Mouse (Mus musculus): ENCODE measurements at regions not wholly inside any gene's neighbourhood (a gene's known extent, or its start where the extent isn't known, plus 50 kb on each side); places are given as distances from the start of the nearest gene placed in this dataset.

GRCm38 (mm10) chr7:72503756-72504155, 197.3 kb upstream of the Mctp2 start:
- no peak overlapping the region for H3K9ac ChIP-seq (ENCODE audit: low read length)
- no peaks in the 10 kb centered on the region for H3K9me3 ChIP-seq (ENCODE audit: control insufficient read depth, low read length)
- H3K4me1 ChIP-seq (replicated peaks; ENCODE audit: control insufficient read depth, insufficient read depth) = no peaks in the 10 kb centered on the region
- H3K4me2 ChIP-seq (replicated peaks; ENCODE audit: low read depth) = no peak overlapping the region
- no peaks in the 10 kb centered on the region for H3K36me3 ChIP-seq (ENCODE audit: control insufficient read depth, insufficient read depth, low read length)
- no peak for DNase-seq (ENCODE audit: low spot score)
- H3K27me3 ChIP-seq (ENCODE audit: control insufficient read depth, insufficient read depth, low read length) = no peaks in the 10 kb centered on the region
- no peak for TF ChIP-seq CTCF (IDR thresholded peaks at IDR 0.05; ENCODE audit: low read depth)
- TF ChIP-seq EP300 (optimal IDR thresholded peaks at IDR 0.05) = no peak
- no peak overlapping the region for H3K4me3 ChIP-seq (ENCODE audit: low read depth, low read length)
- H3K27ac ChIP-seq (replicated peaks) = no peak overlapping the region
- ATAC-seq (ENCODE audit: low FRiP score, low TSS enrichment) = no peak

GRCm38 (mm10) chr7:72504268-72504667, 197.9 kb upstream of the Mctp2 start:
- no peak overlapping the region for H3K4me3 ChIP-seq (ENCODE audit: low read depth, low read length)
- no peak overlapping the region for H3K4me2 ChIP-seq (replicated peaks; ENCODE audit: low read depth)
- no peaks in the 10 kb centered on the region for H3K4me1 ChIP-seq (replicated peaks; ENCODE audit: control insufficient read depth, insufficient read depth)
- TF ChIP-seq EP300 (optimal IDR thresholded peaks at IDR 0.05) (no peak), CTCF (IDR thresholded peaks at IDR 0.05; ENCODE audit: low read depth) (no peak)
- no peaks in the 10 kb centered on the region for H3K36me3 ChIP-seq (ENCODE audit: control insufficient read depth, insufficient read depth, low read length)
- WGBS = 86% methylated on average over 4 of the region's 4 CpGs
- H3K27ac ChIP-seq (replicated peaks) = no peak overlapping the region
- H3K9ac ChIP-seq (ENCODE audit: low read length) = no peak overlapping the region
- no peak for ATAC-seq (ENCODE audit: low FRiP score, low TSS enrichment)
- no peaks in the 10 kb centered on the region for H3K9me3 ChIP-seq (ENCODE audit: control insufficient read depth, low read length)
- no peaks in the 10 kb centered on the region for H3K27me3 ChIP-seq (ENCODE audit: control insufficient read depth, insufficient read depth, low read length)
- DNase-seq (ENCODE audit: low spot score) = no peak

- TF ChIP-seq EP300 (optimal IDR thresholded peaks at IDR 0.05) (no peak), CTCF (IDR thresholded peaks at IDR 0.05; ENCODE audit: low read depth) (no peak)
- Histone ChIP-seq H3K4me2 (replicated peaks; ENCODE audit: low read depth) (no peak overlapping the region), H3K27ac (replicated peaks) (peak overlapping the region; percentile 13), H3K9ac (ENCODE audit: low read length) (no peak overlapping the region), H3K36me3 (ENCODE audit: control insufficient read depth, insufficient read depth, low read length) (no peaks in the 10 kb centered on the region), H3K4me3 (ENCODE audit: low read depth, low read length) (no peak overlapping the region), H3K27me3 (ENCODE audit: control insufficient read depth, insufficient read depth, low read length) (no peaks in the 10 kb centered on the region), H3K9me3 (ENCODE audit: control insufficient read depth, low read length) (no peaks in the 10 kb centered on the region), H3K4me1 (replicated peaks; ENCODE audit: control insufficient read depth, insufficient read depth) (no peaks in the 10 kb centered on the region)
- DNase-seq (ENCODE audit: low spot score) (no peak), ATAC-seq (ENCODE audit: low FRiP score, low TSS enrichment) (no peak; the same call in 1 of the 2 replicates)
- WGBS = 58% methylated on average over 8 of the region's 8 CpGs
Measured at GRCm38 (mm10) chr7:72505732-72506460, 199.5 kb upstream of the Mctp2 start.

GRCm38 (mm10) chr7:72507946-72508345, 201.5 kb upstream of the Mctp2 start:
- H3K9ac ChIP-seq (ENCODE audit: low read length) = no peak overlapping the region
- no peaks in the 10 kb centered on the region for H3K27me3 ChIP-seq (ENCODE audit: control insufficient read depth, insufficient read depth, low read length)
- no peak overlapping the region for H3K4me3 ChIP-seq (ENCODE audit: low read depth, low read length)
- H3K36me3 ChIP-seq (ENCODE audit: control insufficient read depth, insufficient read depth, low read length) = no peaks in the 10 kb centered on the region
- no peak overlapping the region for H3K4me2 ChIP-seq (replicated peaks; ENCODE audit: low read depth)
- TF ChIP-seq EP300 (optimal IDR thresholded peaks at IDR 0.05) (no peak), CTCF (IDR thresholded peaks at IDR 0.05; ENCODE audit: low read depth) (no peak)
- H3K4me1 ChIP-seq (replicated peaks; ENCODE audit: control insufficient read depth, insufficient read depth) = no peaks in the 10 kb centered on the region
- no peak overlapping the region for H3K27ac ChIP-seq (replicated peaks)
- WGBS = 56% methylated on average over 5 of the region's 5 CpGs
- H3K9me3 ChIP-seq (ENCODE audit: control insufficient read depth, low read length) = no peaks in the 10 kb centered on the region
- DNase-seq (ENCODE audit: low spot score) = no peak
- no peak for ATAC-seq (ENCODE audit: low FRiP score, low TSS enrichment)

- H3K9ac ChIP-seq (ENCODE audit: low read length) = no peak overlapping the region
- DNase-seq (ENCODE audit: low spot score) (no peak), ATAC-seq (ENCODE audit: low FRiP score, low TSS enrichment) (no peak)
- H3K36me3 ChIP-seq (ENCODE audit: control insufficient read depth, insufficient read depth, low read length) = no peaks in the 10 kb centered on the region
- no peak overlapping the region for H3K4me3 ChIP-seq (ENCODE audit: low read depth, low read length)
- no peaks in the 10 kb centered on the region for H3K27me3 ChIP-seq (ENCODE audit: control insufficient read depth, insufficient read depth, low read length)
- no peaks in the 10 kb centered on the region for H3K4me1 ChIP-seq (replicated peaks; ENCODE audit: control insufficient read depth, insufficient read depth)
- no peak overlapping the region for H3K27ac ChIP-seq (replicated peaks)
- no peak for TF ChIP-seq CTCF (IDR thresholded peaks at IDR 0.05; ENCODE audit: low read depth)
- TF ChIP-seq EP300 (optimal IDR thresholded peaks at IDR 0.05) = no peak
- H3K4me2 ChIP-seq (replicated peaks; ENCODE audit: low read depth) = no peak overlapping the region
- WGBS = 49% methylated on average over 4 of the region's 4 CpGs
- no peaks in the 10 kb centered on the region for H3K9me3 ChIP-seq (ENCODE audit: control insufficient read depth, low read length)
Measured at GRCm38 (mm10) chr7:72510116-72510515, 203.7 kb upstream of the Mctp2 start.

- Histone ChIP-seq H3K9me3 (ENCODE audit: control insufficient read depth, low read length) (no peaks in the 10 kb centered on the region), H3K4me2 (replicated peaks; ENCODE audit: low read depth) (no peak overlapping the region), H3K4me3 (ENCODE audit: low read depth, low read length) (no peak overlapping the region), H3K27me3 (ENCODE audit: control insufficient read depth, insufficient read depth, low read length) (no peaks in the 10 kb centered on the region), H3K4me1 (replicated peaks; ENCODE audit: control insufficient read depth, insufficient read depth) (no peaks in the 10 kb centered on the region), H3K36me3 (ENCODE audit: control insufficient read depth, insufficient read depth, low read length) (no peaks in the 10 kb centered on the region), H3K27ac (replicated peaks) (no peak overlapping the region), H3K9ac (ENCODE audit: low read length) (no peak overlapping the region)
- no peak for DNase-seq (ENCODE audit: low spot score)
- 50% methylated on average over 4 of the region's 4 CpGs for WGBS
- ATAC-seq (ENCODE audit: low FRiP score, low TSS enrichment) = no peak
- TF ChIP-seq EP300 (optimal IDR thresholded peaks at IDR 0.05) = no peak
- no peak for TF ChIP-seq CTCF (IDR thresholded peaks at IDR 0.05; ENCODE audit: low read depth)
Measured at GRCm38 (mm10) chr7:72513446-72513845, 207.0 kb upstream of the Mctp2 start.
